Mouse (Mus musculus) right cerebral cortex, postnatal 10 days (tissue): Measurements from ENCODE around the gene Lgi4.
A peak's percentile ranks its signal among the peaks of the same experiment; 100 is the strongest.

ENCODE experiments used
- DNase-seq, 2 experiments: peaks; one replicate each; pipeline ENCODE4 v3.0.0; 2021; ENCODE audit warnings: low spot score in 2 of 2

Gene Lgi4

GRCm38 (mm10) chr7:31051321-31052021, 7.7 kb upstream of the Lgi4 start, which contains the start of gene Fxyd7:
Gene Fxyd7 (minus strand): TSS chr7:31051467.
- DNase-seq = peak; percentile 74

- peak in 1 of 2 experiments; percentile 40 for DNase-seq
Observed at GRCm38 (mm10) chr7:31052251-31052635, 6.9 kb upstream of the Lgi4 start.

GRCm38 (mm10) chr7:31052636-31053434, 6.3 kb upstream of the Lgi4 start:
- DNase-seq = peak; percentile 81 to 89

- peak; percentile 44 to 65 for DNase-seq
Observed at GRCm38 (mm10) chr7:31053882-31054447, 5.2 kb upstream of the Lgi4 start.

- DNase-seq = no peak
Observed at GRCm38 (mm10) chr7:31054661-31055320, 4.4 kb upstream of the Lgi4 start.

- DNase-seq = peak; percentile 70 to 74
Observed at GRCm38 (mm10) chr7:31055354-31055824, 3.8 kb upstream of the Lgi4 start.

- no peak for DNase-seq
Observed at GRCm38 (mm10) chr7:31055883-31056282, 3.3 kb upstream of the Lgi4 start.

- no peak for DNase-seq
Observed at GRCm38 (mm10) chr7:31056448-31056847, 2.7 kb upstream of the Lgi4 start.

- DNase-seq = no peak
Observed at GRCm38 (mm10) chr7:31057071-31057470, 2.1 kb upstream of the Lgi4 start, which contains the start of gene Fxyd1. Gene Fxyd1 (minus strand): TSS chr7:31057199.

- DNase-seq = no peak
Observed at GRCm38 (mm10) chr7:31057730-31058129, 1.4 kb upstream of the Lgi4 start.

- DNase-seq = no peak
Observed at GRCm38 (mm10) chr7:31058211-31058610, 931 bp upstream of the Lgi4 start.

GRCm38 (mm10) chr7:31059919-31060620, 928 bp downstream of the Lgi4 start:
- DNase-seq = no peak

GRCm38 (mm10) chr7:31060621-31061010, 1.5 kb downstream of the Lgi4 start:
- DNase-seq = no peak

- no peak for DNase-seq
Observed at GRCm38 (mm10) chr7:31063074-31063560, 4.0 kb downstream of the Lgi4 start.

- peak; percentile 56 to 63 for DNase-seq
Observed at GRCm38 (mm10) chr7:31067836-31068235, 8.7 kb downstream of the Lgi4 start.

GRCm38 (mm10) chr7:31069491-31069890, 10.3 kb downstream of the Lgi4 start:
- DNase-seq = no peak

GRCm38 (mm10) chr7:31070324-31070723, 11.2 kb downstream of the Lgi4 start:
- no peak for DNase-seq

- DNase-seq = no peak
Observed at GRCm38 (mm10) chr7:31072326-31072725, 13.2 kb downstream of the Lgi4 start.

GRCm38 (mm10) chr7:31073546-31073945, 14.4 kb downstream of the Lgi4 start:
- DNase-seq = no peak

- DNase-seq = peak in 1 of 2 experiments; percentile 37
Observed at GRCm38 (mm10) chr7:31074061-31074712, 15.0 kb downstream of the Lgi4 start.

- DNase-seq = peak in 1 of 2 experiments; percentile 47
Observed at GRCm38 (mm10) chr7:31074713-31075069, 15.5 kb downstream of the Lgi4 start.
